Mouse (Mus musculus) liver, adult 2 months (tissue): ENCODE data around the gene Cacna1c.

Source experiments
- CTCF ChIP-seq: fragments of 200-500 bp; IDR thresholded peaks from 2 replicates; pipeline ENCODE4 v1.5.1; 2011; ENCODE audit warnings: low read depth, low read length, control low read depth
- POLR2A ChIP-seq: fragments of 200-500 bp; IDR thresholded peaks from 2 replicates; pipeline ENCODE4 v1.6.1; 2011; ENCODE audit warnings: low read length, control low read depth; ENCODE audit not compliant: insufficient read depth; ENCODE audit errors: extremely low read depth

DNA sequence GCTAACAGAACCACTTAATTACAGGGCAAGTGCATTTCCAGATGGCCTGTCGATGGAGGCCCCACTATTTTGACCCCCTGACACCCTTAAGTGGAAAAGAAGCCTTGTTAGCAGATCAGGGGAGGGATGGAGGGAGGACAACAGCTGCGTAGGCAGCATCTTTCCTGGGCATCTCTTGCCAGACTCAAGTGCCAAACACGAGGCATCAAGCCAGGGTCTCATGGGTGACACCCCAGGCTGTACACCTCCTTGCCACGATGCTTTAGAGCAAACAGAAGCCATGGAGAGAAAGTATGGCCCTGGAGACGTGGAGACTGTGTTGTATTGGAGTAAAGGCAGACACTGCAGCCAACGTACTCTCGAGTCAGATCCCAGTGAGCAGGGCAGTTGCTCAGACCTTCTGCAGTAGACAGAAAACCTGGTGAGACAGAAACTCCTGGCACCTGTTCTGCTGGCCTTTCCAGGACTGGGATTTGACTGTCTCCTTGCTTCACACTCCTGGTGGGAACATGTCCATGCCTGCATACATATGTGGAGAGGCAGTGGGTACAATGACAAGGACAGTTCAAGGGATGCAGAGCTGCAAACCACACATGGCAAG is 325.9 kb downstream of the Cacna1c start:
- TF ChIP-seq CTCF (no peak), POLR2A (no peak)
